Mouse (Mus musculus) adrenal gland, postnatal 25 days (tissue): ENCODE results near the gene Grk6. TPM values are rescaled to one million over a fixed set of nuclear protein-coding genes. Genes with fewer than 3 reads are reported as not detected.
"Not testable (repeated sequence)": the region's sequence is repeated elsewhere in the genome, so short reads cannot be mapped to it uniquely, and the experiment has no call there.

Source experiments
- DNase-seq: peaks from one replicate; pipeline ENCODE4 v3.0.0; 2021; ENCODE audit warnings: mixed read lengths
- total RNA-seq: library from RNA; stranded (reverse); gene quantifications from 2 replicates; pipeline ENCODE4 v1.2.3, GENCODE M21; 2021

The Grk6 gene
- total RNA-seq, 1 experiment from 2014 or later = 62.1 TPM

DNA sequence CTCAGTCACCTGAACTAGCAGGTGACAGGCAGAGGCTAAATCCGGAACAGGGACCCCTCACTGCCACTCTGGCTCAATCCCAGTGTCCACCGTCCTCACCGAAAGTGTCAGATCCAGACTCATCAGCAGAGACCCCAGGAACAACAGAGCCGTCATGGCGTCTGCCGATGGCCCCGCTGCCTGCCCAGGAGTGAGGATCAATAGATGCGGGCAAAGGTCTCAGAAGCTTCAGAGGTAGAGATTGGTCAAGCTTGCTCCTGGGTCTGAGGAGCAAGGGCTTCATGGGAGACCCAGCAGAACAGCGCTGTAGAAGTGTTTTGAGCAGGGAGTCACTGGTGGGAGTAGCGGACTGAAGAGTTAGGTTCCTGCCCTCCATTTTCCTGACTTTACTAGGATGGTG lies 18.3 kb upstream of the Grk6 start, which contains the start of gene F12:
Gene F12 (minus strand): TSS at position 181 of the 400 bp plus-strand sequence.
- DNase-seq = no peak

DNA sequence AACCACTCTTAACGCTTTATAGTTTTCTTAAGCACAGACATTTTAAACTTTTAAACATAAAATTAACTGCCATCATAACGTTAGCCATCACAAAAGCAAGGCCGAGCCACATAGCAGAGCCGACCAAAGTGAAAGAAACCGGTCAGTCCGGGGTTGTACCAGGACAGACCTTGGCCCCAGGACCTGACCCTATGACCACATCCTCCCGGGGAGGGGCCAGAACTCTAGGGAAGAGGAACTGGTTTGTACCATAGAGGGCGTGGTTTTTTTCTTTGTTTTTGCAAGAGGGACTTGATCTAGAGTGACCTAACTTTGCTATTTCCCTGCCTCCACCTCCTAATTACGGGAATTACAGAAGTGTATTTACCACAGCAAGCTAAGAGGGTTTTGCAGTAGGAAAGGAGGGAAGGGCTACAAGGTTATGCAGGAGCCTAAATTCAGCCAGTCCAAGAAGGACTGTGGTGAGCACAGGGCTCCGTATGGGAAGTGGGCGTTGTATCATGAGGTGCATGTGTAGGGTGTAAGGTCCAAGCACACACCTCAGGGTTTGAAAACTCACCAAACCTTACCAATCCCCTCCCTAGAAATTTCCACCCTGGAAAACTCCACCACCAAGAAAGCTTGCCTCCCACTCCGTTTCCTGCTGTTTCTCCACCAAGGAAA lies 15.5 kb upstream of the Grk6 start:
- DNase-seq = peak; percentile 58

DNA sequence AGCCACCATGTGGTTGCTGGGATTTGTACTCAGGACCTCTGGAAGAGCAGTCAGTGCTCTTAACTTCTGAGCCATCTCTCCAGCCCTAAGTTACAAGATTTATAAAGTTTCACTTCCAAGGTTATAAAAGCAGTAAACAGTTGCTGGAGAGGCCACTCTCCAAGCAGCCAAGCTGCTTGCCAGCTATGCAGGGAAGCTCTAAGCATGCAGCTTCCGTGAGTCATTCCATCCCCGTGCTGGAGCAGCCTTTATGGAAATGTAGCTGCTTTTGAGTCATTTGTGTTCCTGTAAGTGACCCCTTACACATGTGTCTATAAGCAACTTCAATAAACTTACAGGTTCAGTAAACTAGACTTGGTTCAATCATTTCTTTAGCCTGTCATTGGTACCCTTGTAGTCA lies 14.3 kb upstream of the Grk6 start:
- peak; percentile 46 for DNase-seq

DNA sequence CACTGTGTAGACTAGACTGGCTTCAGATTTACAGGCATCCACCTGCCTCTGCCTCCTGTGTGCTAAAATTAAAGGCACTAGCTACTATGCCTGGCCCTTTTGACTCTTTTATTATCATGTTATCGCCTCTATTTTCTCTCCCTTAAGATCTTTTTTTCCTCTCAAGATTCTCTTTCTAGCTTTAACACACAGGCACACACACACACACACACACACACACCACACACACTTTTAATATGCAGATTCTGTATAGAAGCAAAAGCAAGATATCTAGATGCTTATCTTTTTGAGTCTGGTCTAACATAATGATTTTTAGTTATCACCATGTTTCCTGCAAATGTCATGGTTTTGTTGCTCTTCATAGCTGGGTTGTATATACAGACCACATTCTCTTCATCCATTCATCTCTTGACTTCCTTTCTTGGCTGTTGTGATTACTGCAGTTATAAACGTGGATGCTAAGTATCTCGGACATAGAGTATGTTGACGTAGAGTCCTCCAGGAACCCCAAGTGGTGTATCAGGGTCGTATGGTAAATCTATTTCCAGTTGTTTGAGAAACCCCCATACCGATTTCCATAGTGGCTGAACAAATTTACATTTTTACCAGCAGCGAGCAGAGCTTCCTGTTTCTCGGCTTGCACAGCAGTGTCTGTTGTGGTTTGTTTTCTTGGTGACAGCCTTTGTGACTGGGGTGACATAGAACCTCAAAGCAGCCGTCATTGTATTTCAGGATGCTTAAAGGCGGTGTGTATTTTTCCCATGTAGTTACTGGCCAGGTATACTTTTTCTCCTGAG lies 12.8 kb upstream of the Grk6 start:
- DNase-seq = no peak

DNA sequence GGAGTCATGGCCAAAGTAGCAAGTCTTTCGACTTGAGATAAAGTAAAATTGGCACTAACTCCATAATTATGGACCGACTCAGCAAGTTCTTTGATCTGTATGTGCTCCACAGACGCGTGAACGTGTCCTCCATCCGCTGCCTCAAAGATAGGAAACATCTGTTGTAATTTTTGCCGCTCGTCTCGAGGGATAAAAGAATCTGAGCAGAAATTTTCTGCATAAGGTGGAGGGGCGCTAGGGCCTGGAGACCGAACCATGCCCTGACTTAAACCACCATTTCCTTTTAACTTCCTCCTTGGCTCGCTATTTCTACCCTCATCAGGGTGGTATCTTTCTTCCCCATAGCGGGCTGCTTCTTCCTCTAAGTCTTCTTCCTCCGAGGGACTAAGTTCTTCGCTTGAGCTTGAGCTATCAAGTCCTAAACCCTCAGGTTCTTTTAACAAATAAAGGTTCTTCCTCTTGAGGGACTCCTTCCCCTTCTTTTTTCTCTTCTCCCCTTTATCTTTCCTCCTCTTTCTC lies 7.7 kb upstream of the Grk6 start:
- DNase-seq = not testable (repeated sequence)

DNA sequence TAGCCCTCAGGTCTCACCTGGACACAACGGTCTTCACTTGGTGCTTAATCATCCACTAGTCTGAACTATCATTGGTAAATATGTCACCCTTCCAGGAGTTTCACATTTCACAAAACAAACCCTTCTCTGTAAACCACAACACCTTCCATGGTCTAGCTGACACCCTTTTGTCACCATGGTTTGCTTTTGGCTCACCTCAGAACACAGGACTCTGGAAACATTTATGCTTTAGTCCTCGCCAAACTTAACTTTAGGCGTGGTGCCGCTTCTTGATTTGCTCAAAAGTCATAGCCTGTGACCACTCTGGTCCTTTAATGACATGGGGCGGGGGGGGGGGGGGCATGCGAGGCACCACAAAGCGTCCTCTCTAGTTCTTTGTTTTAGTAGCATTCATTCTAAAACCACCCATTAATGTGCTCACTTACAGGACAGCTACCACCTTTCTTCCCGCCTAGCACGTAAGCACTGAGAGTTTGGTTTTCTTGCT lies 1.0 kb upstream of the Grk6 start:
- no peak for DNase-seq

DNA sequence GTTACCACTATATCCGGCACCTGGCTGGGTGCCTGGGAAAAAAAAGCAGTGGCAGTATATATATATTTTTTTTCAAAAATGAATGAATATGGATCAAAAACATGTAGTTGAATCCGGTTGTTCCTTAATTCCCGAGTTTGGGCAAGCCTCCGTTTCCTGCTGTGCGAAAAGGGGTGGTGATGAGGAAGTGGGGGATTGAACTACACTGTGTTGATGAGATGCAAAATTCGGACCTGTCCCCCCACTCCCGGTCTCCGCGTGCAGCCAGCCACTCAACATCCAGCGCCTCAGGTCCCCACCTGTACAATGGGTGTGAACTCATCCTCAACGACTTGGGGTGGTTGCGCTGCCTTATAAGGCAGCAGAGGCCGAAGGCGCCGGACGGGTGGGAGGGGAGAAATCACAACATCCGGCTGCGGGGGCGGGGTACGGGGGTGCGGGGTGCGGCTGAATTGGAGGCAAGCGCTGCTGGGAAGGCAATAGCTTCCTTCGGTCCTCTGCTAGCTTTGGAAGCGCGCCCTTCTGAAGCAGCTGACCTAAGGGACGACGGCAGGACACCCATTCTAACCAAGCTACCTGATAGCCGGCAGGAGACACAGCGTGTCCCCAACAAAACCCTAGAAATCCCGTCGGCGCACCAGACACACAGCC lies 461 bp upstream of the Grk6 start:
- DNase-seq = peak; percentile 85

DNA sequence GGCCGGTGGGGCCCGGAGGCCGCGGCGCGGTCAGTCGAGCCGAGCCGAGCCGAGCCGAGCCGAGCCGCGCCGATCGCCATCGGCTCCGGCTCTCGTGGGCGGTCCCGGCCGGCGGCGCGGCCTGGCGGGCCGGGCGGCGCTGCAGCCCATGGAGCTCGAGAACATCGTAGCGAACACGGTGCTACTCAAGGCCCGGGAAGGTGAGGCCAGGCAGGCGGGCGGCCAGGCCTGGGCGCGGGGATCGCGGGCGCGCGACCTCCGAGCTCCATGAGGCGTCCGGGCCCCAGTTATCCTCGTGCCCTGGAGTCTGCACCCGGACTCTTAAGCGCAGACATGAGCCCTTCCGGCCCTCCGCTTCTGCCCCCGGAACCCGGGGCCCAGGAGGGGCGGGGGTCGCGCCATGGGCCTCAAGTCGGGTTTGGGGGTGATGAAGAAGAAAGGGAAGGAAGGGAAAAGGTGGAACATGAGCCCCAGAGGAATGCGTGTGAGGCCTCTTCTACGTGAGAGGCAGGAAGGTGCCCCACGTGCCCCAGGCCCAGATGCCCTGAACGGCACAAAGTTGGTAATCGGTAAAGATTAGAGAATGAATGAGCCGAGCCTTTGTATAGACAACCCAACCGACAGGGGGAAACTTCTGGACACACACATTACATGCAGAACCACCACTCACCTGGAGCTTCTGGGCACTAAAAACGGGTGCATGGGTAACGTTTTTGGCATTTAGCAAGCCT lies 654 bp downstream of the Grk6 start:
- no peak for DNase-seq

DNA sequence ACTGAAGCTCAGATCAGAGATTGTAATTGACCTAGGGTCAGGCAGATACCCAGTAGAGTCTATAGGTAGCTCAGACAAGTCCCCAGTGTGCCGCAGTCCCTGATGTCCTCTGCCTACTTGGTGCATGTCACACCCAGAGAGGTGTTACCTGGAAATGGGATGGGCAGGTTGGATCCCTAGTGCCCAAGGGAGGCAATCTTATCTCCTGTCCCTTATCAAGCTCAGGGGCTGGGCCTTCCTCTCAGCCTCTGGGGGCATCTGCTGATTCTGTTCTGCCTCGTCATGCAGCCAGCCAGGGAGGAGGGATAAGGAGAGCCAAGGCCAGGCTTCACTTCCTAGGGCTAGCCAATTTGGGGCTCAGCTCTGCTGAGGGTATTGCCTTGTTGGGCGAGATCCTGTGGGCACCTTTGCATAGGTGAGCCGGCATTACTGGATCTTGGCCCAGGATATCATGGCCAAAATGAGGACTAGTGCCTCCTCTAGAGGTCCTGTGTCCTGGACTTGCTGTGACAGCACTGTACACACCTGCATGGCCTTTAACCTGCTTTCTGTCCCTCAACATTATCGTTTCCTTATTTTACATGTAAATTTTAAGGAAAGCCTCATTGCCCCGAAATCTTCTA lies 1.7 kb downstream of the Grk6 start:
- DNase-seq = peak; percentile 1

DNA sequence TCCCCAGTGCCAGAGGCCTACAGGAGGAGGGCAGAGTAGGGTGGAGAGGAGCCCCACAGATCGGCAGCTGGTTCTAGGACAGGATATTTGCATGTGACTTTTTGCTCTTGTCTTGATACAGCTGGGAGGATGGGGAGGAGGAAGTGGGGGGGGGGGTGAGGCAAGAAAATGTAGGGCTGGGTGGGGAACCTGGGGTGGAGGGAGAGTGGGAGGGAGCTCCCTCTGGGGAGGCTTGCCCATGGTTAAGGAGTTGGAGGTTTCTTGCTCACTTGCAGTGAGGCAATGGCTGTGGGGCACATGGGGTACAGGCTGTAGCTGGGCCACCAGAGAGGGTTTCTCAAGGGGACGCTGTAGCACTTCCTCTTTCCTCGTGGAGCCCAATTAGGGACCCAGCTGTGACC lies 2.7 kb downstream of the Grk6 start:
- DNase-seq = no peak

DNA sequence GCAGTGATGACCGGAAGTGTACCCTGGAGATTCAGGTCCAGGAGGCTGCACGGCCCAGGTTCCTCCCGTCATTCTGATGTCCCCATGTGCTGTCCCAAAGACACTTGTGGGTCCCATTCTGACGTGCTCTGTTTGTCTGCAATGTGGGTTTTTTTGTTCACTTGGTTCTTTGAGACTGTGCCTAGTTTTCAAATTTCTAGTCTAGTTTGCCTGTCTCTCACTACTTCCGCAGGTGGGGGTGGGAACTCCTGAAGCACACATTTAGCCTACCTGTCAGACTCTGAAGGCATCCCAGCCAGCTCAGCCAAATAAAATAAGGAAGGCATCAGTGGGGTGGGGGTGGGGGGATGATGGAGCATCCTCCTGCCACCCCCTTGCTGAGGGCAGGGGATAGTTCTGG lies 3.3 kb downstream of the Grk6 start:
- peak; percentile 0 for DNase-seq

DNA sequence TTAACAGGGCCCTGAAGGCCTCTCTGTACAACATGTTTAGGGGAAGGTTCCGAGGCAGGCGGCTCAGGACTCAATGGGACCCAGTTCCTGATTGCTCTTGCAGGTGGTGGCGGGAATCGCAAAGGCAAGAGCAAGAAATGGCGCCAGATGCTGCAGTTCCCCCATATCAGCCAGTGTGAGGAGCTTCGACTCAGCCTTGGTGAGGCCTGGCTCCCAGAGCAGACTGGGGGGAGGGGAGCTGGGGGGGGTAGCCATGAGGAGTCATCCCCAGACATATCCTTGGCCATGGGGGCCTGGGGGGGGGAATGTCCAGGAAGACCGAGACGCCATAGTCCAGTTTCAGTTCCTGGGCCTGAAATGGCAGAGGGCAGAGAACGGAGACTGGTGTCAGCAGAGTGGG lies 4.3 kb downstream of the Grk6 start:
- DNase-seq = peak; percentile 1

DNA sequence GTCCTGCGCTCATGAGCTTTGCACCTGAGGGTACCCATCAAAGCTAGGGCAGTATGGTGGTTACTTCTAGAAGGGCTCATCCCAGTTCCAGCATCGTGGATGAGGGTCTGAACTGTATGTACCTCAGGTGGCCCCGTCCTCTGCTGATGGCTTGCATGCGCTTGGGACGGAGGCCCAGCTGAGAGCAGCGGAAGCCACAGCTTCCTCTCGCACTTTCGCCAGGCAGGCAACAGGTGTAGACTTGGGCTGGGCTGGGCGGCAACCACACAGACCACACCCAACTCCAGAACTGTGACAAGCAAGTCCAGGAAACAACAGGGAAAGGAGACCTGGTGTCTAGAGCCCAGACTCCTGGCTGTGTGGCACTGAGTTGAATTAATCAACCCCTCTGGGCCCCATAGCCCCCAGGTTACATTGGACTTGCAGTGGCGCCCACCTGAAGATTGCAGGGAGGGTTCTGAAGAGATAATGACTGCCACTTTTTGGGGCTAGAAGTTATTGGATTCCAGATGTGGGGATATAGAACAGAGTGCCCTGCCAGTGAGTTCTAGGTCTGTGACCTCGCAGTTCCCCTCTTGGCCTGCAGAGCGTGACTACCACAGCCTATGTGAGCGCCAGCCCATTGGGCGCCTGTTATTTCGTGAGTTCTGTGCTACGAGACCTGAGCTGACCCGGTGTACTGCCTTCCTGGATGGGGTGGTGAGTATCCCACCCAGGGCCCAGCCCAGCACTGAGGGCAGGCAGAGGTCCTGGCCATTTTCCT lies 5.0 kb downstream of the Grk6 start:
- DNase-seq = no peak

DNA sequence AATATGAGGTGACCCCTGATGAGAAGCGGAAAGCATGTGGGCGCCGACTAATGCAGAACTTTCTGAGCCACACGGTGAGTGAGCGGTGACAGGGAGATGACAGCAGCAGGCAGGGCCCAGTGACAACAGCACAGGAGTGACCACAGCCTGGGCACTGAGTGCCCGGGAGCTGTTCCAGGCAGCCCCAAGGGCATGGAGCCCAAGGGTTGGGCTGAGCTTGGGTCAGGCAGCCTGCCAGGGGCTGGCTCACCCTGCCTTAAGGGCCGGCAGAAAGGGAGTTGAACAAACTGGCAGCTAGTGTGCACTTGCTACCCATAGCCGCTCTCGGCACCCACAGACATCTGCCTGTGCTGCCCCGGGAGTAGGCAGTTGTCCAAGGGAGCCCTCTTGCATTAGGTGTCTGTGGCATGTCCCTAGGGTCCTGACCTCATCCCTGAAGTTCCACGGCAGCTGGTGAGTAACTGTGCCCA lies 5.7 kb downstream of the Grk6 start:
- peak; percentile 90 for DNase-seq

DNA sequence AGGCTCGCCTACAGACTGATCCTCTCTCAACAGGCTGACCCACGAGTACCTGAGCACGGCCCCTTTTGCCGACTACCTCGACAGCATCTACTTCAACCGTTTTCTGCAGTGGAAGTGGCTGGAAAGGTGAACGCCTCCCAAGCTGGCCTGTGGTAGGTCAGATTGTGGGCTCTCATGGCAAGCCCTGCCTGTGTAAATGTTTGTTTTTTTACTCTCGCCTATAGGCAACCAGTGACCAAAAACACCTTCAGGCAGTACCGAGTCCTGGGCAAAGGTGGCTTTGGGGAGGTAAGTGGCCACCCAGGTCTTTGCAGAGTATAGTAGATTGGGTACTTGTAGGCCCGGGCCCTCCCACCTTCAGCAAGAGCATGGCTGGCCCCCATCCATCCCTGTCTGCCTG lies 6.4 kb downstream of the Grk6 start:
- DNase-seq = no peak

DNA sequence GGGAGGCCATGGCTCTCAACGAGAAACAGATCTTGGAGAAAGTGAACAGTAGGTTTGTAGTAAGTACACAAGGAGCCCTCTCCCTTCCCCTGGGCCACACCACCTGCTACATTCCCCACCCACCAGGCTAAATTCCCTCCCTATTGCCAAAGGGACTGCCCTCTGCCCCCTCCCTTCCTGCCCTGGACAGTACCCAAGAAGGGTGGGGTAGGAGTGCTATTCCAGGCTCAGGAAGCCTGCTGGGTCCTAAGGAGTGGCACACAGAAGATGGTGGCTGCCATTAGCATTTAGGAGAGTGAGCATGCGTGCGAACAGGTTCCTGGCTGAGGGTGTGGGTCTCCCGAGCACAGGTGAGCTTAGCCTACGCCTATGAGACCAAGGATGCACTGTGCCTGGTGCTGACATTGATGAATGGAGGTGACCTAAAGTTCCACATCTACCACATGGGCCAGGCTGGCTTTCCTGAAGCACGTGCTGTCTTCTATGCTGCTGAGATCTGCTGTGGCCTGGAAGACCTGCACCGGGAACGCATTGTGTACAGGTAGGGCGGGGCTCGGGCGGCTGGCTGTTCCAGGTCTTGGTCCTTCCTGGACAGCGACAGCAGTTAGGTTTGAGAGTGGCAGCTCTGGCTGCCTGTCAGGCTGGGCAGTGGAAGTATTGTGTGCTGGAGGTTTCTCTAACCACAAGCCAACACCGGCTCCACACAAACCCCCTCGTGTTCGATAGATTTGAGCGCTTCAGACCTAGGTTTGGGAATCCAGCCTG lies 7.1 kb downstream of the Grk6 start:
- no peak for DNase-seq

DNA sequence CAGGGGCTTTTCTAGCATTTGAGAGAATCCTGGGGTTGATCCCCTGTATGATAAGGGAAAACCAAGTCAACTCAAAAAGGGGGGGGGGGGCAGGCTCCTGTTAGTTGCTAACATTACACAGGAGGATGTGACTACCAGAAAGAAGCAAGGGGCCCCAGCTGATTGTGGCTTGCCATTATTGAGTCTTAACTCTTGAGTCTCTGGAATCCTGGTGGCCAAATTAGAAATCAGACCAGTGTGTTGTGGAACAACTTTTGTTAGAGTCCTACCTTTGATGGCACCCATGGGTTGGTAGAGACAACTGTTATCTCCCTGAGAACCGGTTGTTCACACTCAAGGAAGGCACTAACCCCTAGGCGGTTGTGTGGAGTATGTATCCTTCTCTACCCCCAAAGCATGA lies 18.1 kb downstream of the Grk6 start:
- DNase-seq = no peak

DNA sequence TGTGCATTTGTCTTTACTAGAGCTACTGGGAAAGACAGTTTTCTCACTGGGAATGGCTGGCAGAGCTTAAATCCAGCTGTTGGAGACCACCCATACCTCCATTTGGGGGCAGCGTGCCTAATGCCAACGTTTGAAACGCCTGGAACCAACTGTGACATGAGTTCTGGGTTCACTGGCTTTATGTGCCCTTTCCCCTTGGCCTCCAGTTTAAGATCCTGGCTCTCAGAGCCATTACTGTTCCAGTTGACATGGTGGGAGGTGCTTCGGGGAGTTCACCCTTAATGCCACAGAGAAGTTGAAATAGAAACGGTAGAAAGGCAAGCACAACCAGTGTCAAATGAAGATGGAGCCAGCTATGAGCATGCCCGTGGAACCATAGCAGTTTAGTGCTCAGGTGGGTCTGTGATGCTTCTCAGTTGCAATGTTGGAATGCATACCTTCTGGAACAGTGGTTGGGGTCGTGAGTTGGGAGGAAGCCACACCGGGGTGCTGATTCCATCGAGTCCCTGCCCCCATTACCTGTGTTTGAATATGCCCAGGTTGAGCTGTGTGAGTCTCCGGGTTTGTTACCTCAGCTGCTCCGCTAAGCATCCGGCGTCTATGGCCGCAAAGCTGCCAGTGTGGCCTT lies 18.6 kb downstream of the Grk6 start:
- DNase-seq = no peak
